Mouse (Mus musculus): ENCODE measurements around the gene Slc38a3. TPM values are rescaled to one million over a fixed set of nuclear protein-coding genes. Genes with fewer than 3 reads are reported as not detected.
A peak's percentile ranks its signal among the peaks of the same experiment; 100 is the strongest.

The Slc38a3 gene
- polyA plus RNA-seq, 1 experiment from 2014 or later = 3.9 TPM

- H3K4me1 ChIP-seq (ENCODE audit: control insufficient read depth, insufficient read depth, low read length) = peaks cover 47% of the 10 kb centered on the region
- peak overlapping the region; percentile 85 for H3K4me2 ChIP-seq (ENCODE audit: low read depth, low read length)
Observed at GRCm38 (mm10) chr9:107612191-107612944, 57.0 kb downstream of the Slc38a3 start.

GRCm38 (mm10) chr9:107611456-107612190 lies 57.7 kb downstream of the Slc38a3 start:
- peaks cover 53% of the 10 kb centered on the region for H3K4me1 ChIP-seq (ENCODE audit: control insufficient read depth, insufficient read depth, low read length)
- H3K4me3 ChIP-seq (ENCODE audit: low read length) = peak overlapping the region; percentile 54
- H3K9ac ChIP-seq (ENCODE audit: low read length) = peak overlapping the region; percentile 89
- peak overlapping the region; percentile 94 for H3K27ac ChIP-seq (ENCODE audit: low read length)
- peak overlapping the region; percentile 85 for H3K4me2 ChIP-seq (ENCODE audit: low read depth, low read length)
- peaks cover 19% of the 10 kb centered on the region for H3K36me3 ChIP-seq (ENCODE audit: control insufficient read depth, insufficient read depth)
- WGBS = 49% methylated on average over 6 of the region's 6 CpGs
- H3K9me3 ChIP-seq (replicated peaks; ENCODE audit: control insufficient read depth, low read length) = no peaks in the 10 kb centered on the region
- ATAC-seq (replicated peaks; ENCODE audit: extremely low read depth, insufficient read depth, low FRiP score) = 0 out of 2 replicates have a peak, but pooled peaks have one; percentile 2
- no peaks in the 10 kb centered on the region for H3K27me3 ChIP-seq (ENCODE audit: control insufficient read depth, insufficient read depth, low read length)

More at GRCm38 (mm10) chr9:107612191-107612944, 57.0 kb downstream of the Slc38a3 start:
- WGBS = 6% methylated on average over 48 of the region's 48 CpGs
- H3K27ac ChIP-seq (ENCODE audit: low read length) = peak overlapping the region; percentile 94
- H3K36me3 ChIP-seq (ENCODE audit: control insufficient read depth, insufficient read depth) = peaks cover 23% of the 10 kb centered on the region
- peak overlapping the region; percentile 54 for H3K4me3 ChIP-seq (ENCODE audit: low read length)
- peak; percentile 90 for ATAC-seq (replicated peaks; ENCODE audit: extremely low read depth, insufficient read depth, low FRiP score)
- peak overlapping the region; percentile 89 for H3K9ac ChIP-seq (ENCODE audit: low read length)
- H3K27me3 ChIP-seq (ENCODE audit: control insufficient read depth, insufficient read depth, low read length) = no peaks in the 10 kb centered on the region
- H3K9me3 ChIP-seq (replicated peaks; ENCODE audit: control insufficient read depth, low read length) = no peaks in the 10 kb centered on the region

GRCm38 (mm10) chr9:107609433-107609830 lies 59.9 kb downstream of the Slc38a3 start:
- Histone ChIP-seq H3K36me3 (ENCODE audit: control insufficient read depth, insufficient read depth) (no peaks in the 10 kb centered on the region), H3K4me1 (ENCODE audit: control insufficient read depth, insufficient read depth, low read length) (peaks cover 62% of the 10 kb centered on the region), H3K9me3 (replicated peaks; ENCODE audit: control insufficient read depth, low read length) (no peaks in the 10 kb centered on the region), H3K4me2 (ENCODE audit: low read depth, low read length) (no peak overlapping the region), H3K27ac (ENCODE audit: low read length) (peak overlapping the region; percentile 21; the same call in 1 of the 2 replicates), H3K27me3 (ENCODE audit: control insufficient read depth, insufficient read depth, low read length) (no peaks in the 10 kb centered on the region), H3K9ac (ENCODE audit: low read length) (peak overlapping the region; percentile 6; the same call in 1 of the 2 replicates), H3K4me3 (ENCODE audit: low read length) (no peak overlapping the region)
- 71% methylated on average over 4 of the region's 4 CpGs for WGBS
- ATAC-seq (replicated peaks; ENCODE audit: extremely low read depth, insufficient read depth, low FRiP score) = no peak

GRCm38 (mm10) chr9:107608741-107609432 lies 60.4 kb downstream of the Slc38a3 start, which contains the start of gene Sema3b:
Sema3b (minus strand) TSS chr9:107609229.
- Histone ChIP-seq H3K4me1 (ENCODE audit: control insufficient read depth, insufficient read depth, low read length) (peaks cover 62% of the 10 kb centered on the region), H3K27ac (ENCODE audit: low read length) (peak within 1 kb of the TSS; percentile 75), H3K9me3 (replicated peaks; ENCODE audit: control insufficient read depth, low read length) (no peaks in the 10 kb centered on the region), H3K36me3 (ENCODE audit: control insufficient read depth, insufficient read depth) (no peaks in the 10 kb centered on the region), H3K4me3 (ENCODE audit: low read length) (0 out of 2 replicates have a peak within 1 kb of the TSS, but pooled peaks have one; percentile 4), H3K9ac (ENCODE audit: low read length) (peak within 1 kb of the TSS; percentile 66), H3K4me2 (ENCODE audit: low read depth, low read length) (peak within 1 kb of the TSS; percentile 60), H3K27me3 (ENCODE audit: control insufficient read depth, insufficient read depth, low read length) (no peaks in the 10 kb centered on the region)
- 0 out of 2 replicates have a peak, but pooled peaks have one; percentile 2 for ATAC-seq (replicated peaks; ENCODE audit: extremely low read depth, insufficient read depth, low FRiP score)
- 48% methylated on average over 12 of the region's 12 CpGs for WGBS

GRCm38 (mm10) chr9:107607653-107608245 lies 61.6 kb downstream of the Slc38a3 start:
- H3K9ac ChIP-seq (ENCODE audit: low read length) = peak overlapping the region; percentile 66
- H3K27ac ChIP-seq (ENCODE audit: low read length) = peak overlapping the region; percentile 75
- H3K4me1 ChIP-seq (ENCODE audit: control insufficient read depth, insufficient read depth, low read length) = peaks cover 58% of the 10 kb centered on the region
- WGBS = 26% methylated on average over 9 of the region's 9 CpGs
- H3K4me3 ChIP-seq (ENCODE audit: low read length) = peak overlapping the region; percentile 11; the same call in 1 of the 2 replicates
- no peaks in the 10 kb centered on the region for H3K9me3 ChIP-seq (replicated peaks; ENCODE audit: control insufficient read depth, low read length)
- H3K4me2 ChIP-seq (ENCODE audit: low read depth, low read length) = peak overlapping the region; percentile 60
- no peaks in the 10 kb centered on the region for H3K27me3 ChIP-seq (ENCODE audit: control insufficient read depth, insufficient read depth, low read length)
- H3K36me3 ChIP-seq (ENCODE audit: control insufficient read depth, insufficient read depth) = no peaks in the 10 kb centered on the region
- ATAC-seq (replicated peaks; ENCODE audit: extremely low read depth, insufficient read depth, low FRiP score) = no peak

GRCm38 (mm10) chr9:107607036-107607435 lies 62.3 kb downstream of the Slc38a3 start:
- H3K4me1 ChIP-seq (ENCODE audit: control insufficient read depth, insufficient read depth, low read length) = peaks cover 59% of the 10 kb centered on the region
- no peaks in the 10 kb centered on the region for H3K27me3 ChIP-seq (ENCODE audit: control insufficient read depth, insufficient read depth, low read length)
- no peak for ATAC-seq (replicated peaks; ENCODE audit: extremely low read depth, insufficient read depth, low FRiP score)
- H3K27ac ChIP-seq (ENCODE audit: low read length) = peak overlapping the region; percentile 75
- peak overlapping the region; percentile 66 for H3K9ac ChIP-seq (ENCODE audit: low read length)
- H3K36me3 ChIP-seq (ENCODE audit: control insufficient read depth, insufficient read depth) = no peaks in the 10 kb centered on the region
- H3K4me3 ChIP-seq (ENCODE audit: low read length) = peak overlapping the region; percentile 39
- H3K9me3 ChIP-seq (replicated peaks; ENCODE audit: control insufficient read depth, low read length) = no peaks in the 10 kb centered on the region
- WGBS = 64% methylated on average over 2 of the region's 2 CpGs
- peak overlapping the region; percentile 60 for H3K4me2 ChIP-seq (ENCODE audit: low read depth, low read length)

GRCm38 (mm10) chr9:107606591-107606990 lies 62.7 kb downstream of the Slc38a3 start:
- peaks cover 55% of the 10 kb centered on the region for H3K4me1 ChIP-seq (ENCODE audit: control insufficient read depth, insufficient read depth, low read length)
- H3K27ac ChIP-seq (ENCODE audit: low read length) = peak overlapping the region; percentile 59
- peak overlapping the region; percentile 39 for H3K4me3 ChIP-seq (ENCODE audit: low read length)
- no peak for ATAC-seq (replicated peaks; ENCODE audit: extremely low read depth, insufficient read depth, low FRiP score)
- no peaks in the 10 kb centered on the region for H3K36me3 ChIP-seq (ENCODE audit: control insufficient read depth, insufficient read depth)
- WGBS = 22% methylated on average over 9 of the region's 9 CpGs
- peak overlapping the region; percentile 66 for H3K9ac ChIP-seq (ENCODE audit: low read length)
- no peaks in the 10 kb centered on the region for H3K9me3 ChIP-seq (replicated peaks; ENCODE audit: control insufficient read depth, low read length)
- H3K4me2 ChIP-seq (ENCODE audit: low read depth, low read length) = peak overlapping the region; percentile 60
- H3K27me3 ChIP-seq (ENCODE audit: control insufficient read depth, insufficient read depth, low read length) = no peaks in the 10 kb centered on the region

- peak overlapping the region; percentile 60 for H3K9ac ChIP-seq (ENCODE audit: low read length)
- H3K36me3 ChIP-seq (ENCODE audit: control insufficient read depth, insufficient read depth) = no peaks in the 10 kb centered on the region
- H3K4me1 ChIP-seq (ENCODE audit: control insufficient read depth, insufficient read depth, low read length) = peaks cover 44% of the 10 kb centered on the region
- H3K4me3 ChIP-seq (ENCODE audit: low read length) = peak overlapping the region; percentile 15; the same call in 1 of the 2 replicates
- H3K27ac ChIP-seq (ENCODE audit: low read length) = peak overlapping the region; percentile 36
- H3K9me3 ChIP-seq (replicated peaks; ENCODE audit: control insufficient read depth, low read length) = no peaks in the 10 kb centered on the region
- no peaks in the 10 kb centered on the region for H3K27me3 ChIP-seq (ENCODE audit: control insufficient read depth, insufficient read depth, low read length)
- WGBS = 49% methylated on average over 23 of the region's 23 CpGs
- no peak for ATAC-seq (replicated peaks; ENCODE audit: extremely low read depth, insufficient read depth, low FRiP score)
- H3K4me2 ChIP-seq (ENCODE audit: low read depth, low read length) = peak overlapping the region; percentile 33
Observed at GRCm38 (mm10) chr9:107605041-107605661, 64.2 kb downstream of the Slc38a3 start.

All from heart, embryonic 16.5 days (tissue).